Mouse (Mus musculus): ENCODE data around the gene Pou5f2. TPM values are rescaled to one million over a fixed set of nuclear protein-coding genes. Genes with fewer than 3 reads are reported as not detected.

Pou5f2 gene
- 1 to 10 TPM; 1.1 to 1.2 TPM for total RNA-seq (2021)

GRCm38 (mm10) chr13:78024683-78025294 lies at the start of gene Pou5f2:
TSS of gene Pou5f2 (plus strand) at chr13:78024902.
- intact Hi-C loops (cut with DNase I) = no loop called here
- DNase-seq = peak in 1 of 2 experiments; percentile 3

DNA sequence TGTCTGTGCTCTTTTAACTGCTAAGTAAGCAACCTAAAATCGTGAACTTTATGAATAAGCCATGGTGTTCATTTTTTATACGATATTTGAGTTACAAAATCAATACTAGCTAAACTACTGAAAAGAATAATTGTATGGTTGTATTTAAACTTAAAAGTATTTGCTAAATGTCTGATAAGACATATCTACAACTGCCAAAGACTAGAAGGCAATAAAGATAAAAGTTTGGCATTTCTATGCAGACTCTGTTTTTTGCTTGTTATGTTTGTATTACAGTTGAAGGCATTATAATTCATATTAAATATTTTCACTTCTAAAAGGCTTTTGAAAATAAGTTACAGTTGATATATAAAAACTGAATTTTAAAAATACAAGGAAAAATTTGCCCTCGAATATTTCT lies 48.5 kb upstream of the Pou5f2 start:
- DNase-seq = no peak
- intact Hi-C loops (cut with DNase I) = no loop called here

DNA sequence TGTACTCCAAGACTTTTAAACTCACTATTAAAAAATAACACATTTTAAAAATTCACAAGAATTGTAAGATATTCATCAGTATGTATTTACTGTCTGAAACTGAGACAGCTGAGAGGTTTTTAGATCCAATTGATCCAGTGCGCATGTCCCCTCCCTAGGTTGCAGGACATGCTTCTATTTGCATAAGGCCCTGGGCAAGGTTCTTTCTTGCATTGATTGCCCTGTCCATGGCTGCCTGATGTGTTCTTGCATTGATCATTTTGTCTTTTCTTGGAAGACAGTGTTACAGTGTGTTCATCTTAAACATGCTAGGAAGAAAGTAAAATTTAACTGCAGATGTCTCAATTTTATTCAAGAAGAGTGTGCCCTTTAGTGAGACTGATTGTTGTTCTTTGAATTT lies 47.6 kb upstream of the Pou5f2 start:
- intact Hi-C loops (cut with DNase I) = no loop called here
- no peak for DNase-seq

DNA sequence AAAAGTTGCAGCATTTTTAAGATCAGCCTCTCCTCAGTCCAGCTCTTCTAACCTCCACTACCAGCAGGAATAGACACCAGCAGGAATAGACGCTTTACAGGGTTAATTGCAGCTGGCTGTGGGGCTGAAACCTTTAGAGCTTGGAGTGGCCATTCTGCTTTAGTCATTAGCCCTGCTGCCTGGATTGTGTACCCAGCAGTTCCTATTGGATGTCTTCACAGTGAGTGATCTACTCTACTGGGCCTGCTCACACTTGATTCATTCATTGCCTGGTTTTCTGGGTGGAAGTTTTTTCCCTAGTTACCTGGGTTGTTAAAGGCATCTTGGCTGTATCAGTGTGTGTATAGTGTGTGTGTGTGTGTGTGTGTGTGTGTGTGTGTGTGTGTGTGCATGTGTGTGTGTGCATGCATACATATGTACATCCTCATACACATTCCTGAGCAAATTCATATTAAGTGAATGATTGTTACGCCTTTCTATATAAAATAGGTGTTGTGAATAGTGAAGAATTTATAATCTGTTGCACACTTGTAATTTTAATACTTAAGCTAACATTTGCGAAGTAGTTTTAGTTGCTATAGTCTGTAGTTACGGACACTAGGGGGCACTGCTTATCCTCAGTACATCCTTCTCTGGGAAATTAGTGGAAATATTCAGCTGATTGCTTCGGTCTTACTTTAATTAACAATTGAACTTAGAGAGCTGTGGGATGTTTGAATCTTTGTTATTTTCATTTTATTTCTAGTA lies 42.4 kb upstream of the Pou5f2 start:
- DNase-seq = peak; percentile 37 to 60
- intact Hi-C loops (cut with DNase I) = loop anchor here (1.0 to 5.0 kb wide), 2 partner anchors 196 to 1045 kb away; no protein-coding TSS in a partner anchor

- intact Hi-C loops (cut with DNase I) = loop anchor here (1.0 to 5.0 kb wide), 2 partner anchors 195 to 1044 kb away; no protein-coding TSS in a partner anchor
- DNase-seq = peak; percentile 4 to 9
These were observed 41.9 kb upstream of the Pou5f2 start for GRCm38 (mm10) chr13:77982852-77983202.

DNA sequence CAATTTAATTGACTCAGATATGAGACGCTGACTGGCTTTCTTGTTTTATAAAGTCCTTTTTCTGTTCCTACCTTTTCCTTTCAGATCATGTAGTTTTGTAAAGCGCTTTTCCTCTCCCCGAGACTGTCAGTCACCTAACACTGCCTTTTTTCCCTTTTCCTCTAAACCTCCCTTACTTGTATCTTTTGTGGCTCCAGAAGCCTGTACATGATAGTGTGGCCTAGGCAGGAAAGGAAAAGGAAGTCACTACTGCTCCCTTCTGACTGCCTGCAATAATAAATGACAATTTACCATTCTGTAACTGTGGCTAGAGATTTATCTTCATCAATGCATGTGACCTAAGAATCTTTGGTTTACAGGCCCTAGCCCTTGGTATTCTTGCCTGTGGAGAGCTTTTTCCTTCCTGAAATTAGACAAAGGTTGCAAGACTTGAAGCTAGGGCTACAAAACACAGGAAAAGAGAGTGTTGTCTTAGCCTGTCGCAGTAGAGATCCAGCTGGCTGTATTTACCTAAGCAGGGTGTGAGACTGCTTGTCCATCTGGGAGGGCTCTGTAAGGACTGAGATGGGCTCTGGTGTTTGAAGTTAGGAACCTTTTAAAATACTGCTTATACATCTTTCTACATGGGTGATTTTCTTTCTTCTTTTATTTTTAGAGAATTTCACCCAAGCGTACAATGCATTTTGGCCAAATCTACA lies 33.4 kb upstream of the Pou5f2 start:
- DNase-seq = no peak
- intact Hi-C loops (cut with DNase I) = no loop called here

GRCm38 (mm10) chr13:78004649-78005048 lies 20.1 kb upstream of the Pou5f2 start:
- intact Hi-C loops (cut with DNase I) = no loop called here
- no peak for DNase-seq

GRCm38 (mm10) chr13:78005344-78005743 lies 19.4 kb upstream of the Pou5f2 start:
- no peak for DNase-seq
- intact Hi-C loops (cut with DNase I) = no loop called here

DNA sequence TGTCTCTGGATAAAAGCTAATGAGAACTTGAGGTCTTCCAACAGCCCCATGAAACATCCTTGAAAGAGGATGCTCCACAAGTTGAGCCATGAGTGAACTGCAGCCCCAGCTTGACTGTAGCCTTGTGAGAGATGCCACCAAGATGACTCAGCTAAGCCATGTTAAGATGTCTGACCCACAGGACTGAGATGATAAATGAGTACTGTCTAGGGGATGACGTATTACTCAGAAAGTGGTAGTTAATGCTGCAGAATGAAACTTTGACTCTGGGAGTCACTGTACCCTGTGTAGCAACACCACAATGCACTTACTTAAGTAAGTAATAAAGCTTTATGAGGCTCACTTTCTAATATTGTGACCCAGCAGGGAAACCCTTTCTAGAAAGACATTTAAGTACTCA lies 14.5 kb upstream of the Pou5f2 start:
- intact Hi-C loops (cut with DNase I) = no loop called here
- DNase-seq = no peak

DNA sequence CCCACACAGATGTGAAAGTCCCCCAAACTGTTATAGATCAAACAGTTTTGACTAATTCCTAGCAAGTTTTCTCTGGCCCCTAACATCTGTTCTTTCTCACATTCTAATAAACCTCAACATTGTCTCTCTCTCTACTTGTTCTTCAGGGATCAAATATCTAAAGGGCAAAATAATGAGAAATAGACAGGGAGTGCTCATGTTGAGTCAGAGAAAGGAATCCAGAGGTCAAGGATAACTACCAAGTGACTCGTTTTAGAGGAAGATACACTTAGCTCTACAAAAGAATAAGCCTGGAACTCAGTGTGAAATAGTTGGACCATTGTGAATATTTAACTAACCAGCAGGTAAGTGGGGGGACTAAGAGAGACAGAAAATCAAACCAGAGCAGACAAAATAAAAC lies 8.1 kb downstream of the Pou5f2 start:
- intact Hi-C loops (cut with DNase I) = no loop called here
- DNase-seq = no peak

GRCm38 (mm10) chr13:78037203-78037602 lies 12.5 kb downstream of the Pou5f2 start:
- intact Hi-C loops (cut with DNase I) = no loop called here
- no peak for DNase-seq

DNA sequence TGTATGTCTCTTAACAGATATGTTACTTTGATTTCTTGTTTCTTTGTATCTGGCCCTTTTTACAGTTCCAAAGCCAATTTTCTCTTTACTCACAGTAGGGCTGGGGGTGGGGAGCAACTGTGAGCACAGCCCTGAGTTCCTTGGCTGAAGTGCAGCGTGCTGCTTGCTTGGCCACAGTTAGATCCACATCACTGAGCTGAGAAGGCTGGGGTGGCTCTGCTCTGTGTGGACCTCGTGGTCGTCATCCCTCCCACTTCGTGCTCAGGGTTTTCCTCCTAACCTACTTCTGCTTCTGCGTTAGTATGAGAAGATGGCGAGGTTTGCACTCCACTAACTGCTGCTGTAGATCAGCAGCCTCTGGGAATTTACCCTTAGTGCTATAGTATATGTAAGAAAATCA lies 18.5 kb downstream of the Pou5f2 start:
- intact Hi-C loops (cut with DNase I) = no loop called here

GRCm38 (mm10) chr13:78045116-78045515 lies 20.4 kb downstream of the Pou5f2 start:
- no peak for DNase-seq
- intact Hi-C loops (cut with DNase I) = no loop called here

More for the DNA sequence above, 18.5 kb downstream of the Pou5f2 start:
- no peak for DNase-seq

Other genes starting within 250 kb of the Pou5f2 start
- 1 to 10 TPM; 6.2 to 6.7 TPM for gene Nr2f1, start 174.9 kb downstream of the Pou5f2 start, total RNA-seq (2021)

Measured in heart, postnatal 10 days (tissue).